Mouse (Mus musculus) embryo, embryonic 10.5 days (tissue): ENCODE measurements at regions not wholly inside any gene's neighbourhood (a gene's known extent, or its start where the extent isn't known, plus 50 kb on each side); places are given as distances from the start of the nearest gene placed in this dataset.

Experiments
- DNase-seq: peaks from one replicate; pipeline ENCODE4 v3.0.0-alpha.2; 2015; ENCODE audit warnings: low spot score

- no peak for DNase-seq
Observed at GRCm38 (mm10) chr6:67114753-67115152, 77.5 kb upstream of the Gadd45a start.

GRCm38 (mm10) chr6:67113686-67114278 is 76.5 kb upstream of the Gadd45a start:
- DNase-seq: peak; percentile 47

- no peak for DNase-seq
Observed at GRCm38 (mm10) chr6:67113261-67113660, 76.0 kb upstream of the Gadd45a start.

- DNase-seq: no peak
Observed at GRCm38 (mm10) chr6:67112311-67112710, 75.1 kb upstream of the Gadd45a start.

GRCm38 (mm10) chr6:67111581-67111980 is 74.3 kb upstream of the Gadd45a start:
- DNase-seq: no peak

GRCm38 (mm10) chr6:67110391-67110790 is 73.1 kb upstream of the Gadd45a start:
- DNase-seq: no peak

GRCm38 (mm10) chr6:67109774-67110173 is 72.5 kb upstream of the Gadd45a start:
- no peak for DNase-seq

GRCm38 (mm10) chr6:67107517-67107916 is 70.3 kb upstream of the Gadd45a start:
- DNase-seq: no peak

- DNase-seq: no peak
Observed at GRCm38 (mm10) chr6:67106493-67106892, 69.2 kb upstream of the Gadd45a start.

- DNase-seq: no peak
Observed at GRCm38 (mm10) chr6:67105386-67105785, 68.1 kb upstream of the Gadd45a start.

- DNase-seq: no peak
Observed at GRCm38 (mm10) chr6:67104205-67104604, 66.9 kb upstream of the Gadd45a start.

GRCm38 (mm10) chr6:67102541-67103134 is 65.4 kb upstream of the Gadd45a start:
- no peak for DNase-seq

GRCm38 (mm10) chr6:67102014-67102413 is 64.8 kb upstream of the Gadd45a start:
- DNase-seq: no peak

GRCm38 (mm10) chr6:67094426-67094825 is 57.2 kb upstream of the Gadd45a start:
- DNase-seq: no peak

GRCm38 (mm10) chr6:67093128-67093527 is 55.9 kb upstream of the Gadd45a start:
- no peak for DNase-seq

- no peak for DNase-seq
Observed at GRCm38 (mm10) chr6:67090150-67090549, 52.9 kb upstream of the Gadd45a start.

GRCm38 (mm10) chr6:67089530-67090140 is 52.4 kb upstream of the Gadd45a start:
- no peak for DNase-seq

- no peak for DNase-seq
Observed at GRCm38 (mm10) chr6:67088741-67089455, 51.6 kb upstream of the Gadd45a start.

GRCm38 (mm10) chr6:67087837-67088440 is 50.7 kb upstream of the Gadd45a start:
- no peak for DNase-seq

- peak; percentile 45 for DNase-seq
Observed at GRCm38 (mm10) chr6:67087393-67087792, 50.1 kb upstream of the Gadd45a start.
